Mouse (Mus musculus) T-helper 17 cell (primary cell): Measurements from ENCODE around the gene Iqcn.

ENCODE experiments used
- in situ Hi-C, 2 experiments: fragments of 300-600 bp; cut with MboI, MseI; formaldehyde crosslinking; loops; 1 replicate in 1 of 2; 2 replicates in 1 of 2; pipeline ENCODE4 v1.15.1; 2025; ENCODE audit warnings: high pct_unique_total_duplicates in 2 of 2

The Iqcn gene

GRCm38 (mm10) chr8:70723486-70724210, 20.4 kb downstream of the Iqcn start, which contains the start of gene Pde4c:
Gene Pde4c, plus strand, starts transcription at chr8:70723720.
- in situ Hi-C loops: no loop called here

- in situ Hi-C loops: no loop called here
Measured at GRCm38 (mm10) chr8:70724216-70724615, 21.0 kb downstream of the Iqcn start.

- in situ Hi-C loops: no loop called here
Measured at GRCm38 (mm10) chr8:70725792-70726447, 22.7 kb downstream of the Iqcn start.

- in situ Hi-C loops: no loop called here
Measured at GRCm38 (mm10) chr8:70726721-70727120, 23.5 kb downstream of the Iqcn start.

GRCm38 (mm10) chr8:70729808-70730475, 26.7 kb downstream of the Iqcn start:
- in situ Hi-C loops: no loop called here

GRCm38 (mm10) chr8:70730956-70731355, 27.7 kb downstream of the Iqcn start:
- in situ Hi-C loops: no loop called here

- in situ Hi-C loops: no loop called here
Measured at GRCm38 (mm10) chr8:70737705-70738104, 34.4 kb downstream of the Iqcn start.

GRCm38 (mm10) chr8:70738211-70738610, 35.0 kb downstream of the Iqcn start:
- in situ Hi-C loops: no loop called here

- in situ Hi-C loops: no loop called here
Measured at GRCm38 (mm10) chr8:70741661-70742060, 38.4 kb downstream of the Iqcn start.

GRCm38 (mm10) chr8:70742176-70742575, 38.9 kb downstream of the Iqcn start:
- in situ Hi-C loops: no loop called here

- in situ Hi-C loops: no loop called here
Measured at GRCm38 (mm10) chr8:70742981-70743655, 39.9 kb downstream of the Iqcn start.

GRCm38 (mm10) chr8:70743656-70744590, 40.7 kb downstream of the Iqcn start:
- in situ Hi-C loops: no loop called here

GRCm38 (mm10) chr8:70744806-70745205, 41.5 kb downstream of the Iqcn start:
- in situ Hi-C loops: loop anchor here in 1 of 2 experiments (5.0 kb wide), 1 partner anchor 33 kb away; no protein-coding TSS in a partner anchor

- in situ Hi-C loops: loop anchor here in 1 of 2 experiments (5.0 kb wide), 1 partner anchor 33 kb away; no protein-coding TSS in a partner anchor
Measured at GRCm38 (mm10) chr8:70745691-70746220, 42.5 kb downstream of the Iqcn start.

GRCm38 (mm10) chr8:70746676-70747075, 43.4 kb downstream of the Iqcn start:
- in situ Hi-C loops: loop anchor here in 1 of 2 experiments (5.0 kb wide), 1 partner anchor 34 kb away; no protein-coding TSS in a partner anchor

GRCm38 (mm10) chr8:70747211-70747890, 44.1 kb downstream of the Iqcn start:
- in situ Hi-C loops: loop anchor here in 1 of 2 experiments (5.0 kb wide), 1 partner anchor 35 kb away; no protein-coding TSS in a partner anchor

GRCm38 (mm10) chr8:70748246-70749096, 45.2 kb downstream of the Iqcn start:
- in situ Hi-C loops: loop anchor here in 1 of 2 experiments (5.0 kb wide), 1 partner anchor 36 kb away; no protein-coding TSS in a partner anchor

- in situ Hi-C loops: loop anchor here in 1 of 2 experiments (5.0 kb wide), 1 partner anchor 37 kb away; no protein-coding TSS in a partner anchor
Measured at GRCm38 (mm10) chr8:70749097-70749674, 45.9 kb downstream of the Iqcn start.
